Mouse (Mus musculus) forebrain, embryonic 10.5 days (tissue): ENCODE results near the gene Prex1. TPM values are rescaled to one million over a fixed set of nuclear protein-coding genes. Genes with fewer than 3 reads are reported as not detected.

Experiments used
- DNase-seq: peaks from one replicate; pipeline ENCODE4 v3.0.0-alpha.2; 2017; ENCODE audit warnings: low spot score; ENCODE audit errors: extremely low spot score
- H3K27ac ChIP-seq: fragments of 300-500 bp; sonication (generic); 2 replicates; pipeline ENCODE4 v1.5.1; 2016; ENCODE audit warnings: mild to moderate bottlenecking
- H3K27me3 ChIP-seq: fragments of 300-500 bp; sonication (generic); 2 replicates; pipeline ENCODE4 v1.6.1; 2016; ENCODE audit warnings: mild to moderate bottlenecking; ENCODE audit not compliant: poor library complexity, severe bottlenecking
- H3K36me3 ChIP-seq: fragments of 300-500 bp; sonication (generic); replicated peaks from 2 replicates; pipeline ENCODE4 v1.6.1; 2016; ENCODE audit warnings: mild to moderate bottlenecking, moderate library complexity
- H3K4me1 ChIP-seq: fragments of 300-500 bp; sonication (generic); 2 replicates; pipeline ENCODE4 v1.6.1; 2016
- H3K4me3 ChIP-seq: fragments of 300-500 bp; sonication (generic); 2 replicates; pipeline ENCODE4 v1.5.1; 2016; ENCODE audit warnings: mild to moderate bottlenecking, moderate library complexity
- H3K9me3 ChIP-seq: fragments of 300-500 bp; sonication (generic); 2 replicates; pipeline ENCODE4 v1.6.1; 2016; ENCODE audit warnings: mild to moderate bottlenecking, moderate library complexity
- WGBS: fragments of 180-500 bp; shearing (Covaris S2); methylation state at CpG from one replicate; pipeline ENCODE4 v1.1.7; 2016; 5-methylcytosine and 5-hydroxymethylcytosine counted together
- polyA plus RNA-seq: library from polyadenylated mRNA; unstranded; fragments of >200 nt; fragmentation: Nextera tagmentation; extraction: Ambion mirVana; gene quantifications from 2 replicates; pipeline ENCODE4 v1.2.1, GENCODE M21; 2016

Gene Prex1
- polyA plus RNA-seq, 1 experiment from 2014 or later, result 24.3 TPM

DNA sequence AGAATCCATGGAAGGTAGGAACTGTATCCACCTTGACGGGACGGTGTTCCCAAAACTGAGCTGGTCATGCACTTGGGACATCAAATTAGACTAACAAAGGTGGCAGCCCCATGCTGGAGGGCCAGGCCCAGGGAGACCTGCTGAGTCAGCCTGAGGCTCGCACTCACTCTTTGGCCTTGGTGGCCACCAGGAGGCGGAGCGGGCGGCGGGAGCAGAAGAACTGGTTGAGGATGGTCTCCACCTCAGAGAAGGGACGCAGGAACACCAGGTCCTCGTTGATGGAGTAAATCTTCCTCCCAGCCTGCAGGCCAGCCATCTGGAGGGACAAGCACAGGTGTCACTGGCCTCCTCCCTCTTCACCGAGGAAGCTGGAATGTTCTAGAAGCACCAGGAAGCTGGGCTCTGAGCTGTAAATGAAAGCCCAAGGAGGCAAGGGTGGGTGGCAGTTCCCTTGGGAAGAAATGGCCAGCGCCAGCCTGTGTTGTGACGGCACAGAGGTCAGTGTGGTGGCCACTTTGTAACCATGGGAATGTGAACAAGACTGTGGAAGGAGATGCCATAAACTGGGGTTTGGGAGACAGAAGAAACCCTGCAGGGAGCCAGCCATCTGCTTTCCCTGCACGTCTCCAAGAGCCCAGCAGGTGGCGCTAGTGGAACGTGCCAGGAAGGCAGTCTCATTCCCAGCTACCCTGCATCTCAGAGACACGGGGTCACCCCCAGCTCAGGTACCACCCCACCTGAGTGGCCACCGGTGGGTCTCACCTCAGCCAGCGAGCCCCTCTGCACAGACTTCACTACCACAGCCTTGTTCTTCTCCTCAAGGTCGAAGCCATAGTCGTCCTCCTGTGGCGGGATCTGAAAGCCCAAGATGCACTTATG is 121.4 kb downstream of the Prex1 start:
- H3K36me3 ChIP-seq, result peaks cover 44% of the 10 kb centered on the region
- peaks cover 14% of the 10 kb centered on the region for H3K4me1 ChIP-seq
- WGBS, result 46% methylated on average over 21 of the region's 21 CpGs
- DNase-seq, result peak; percentile 76
- H3K4me3 ChIP-seq, result no peak overlapping the region
- no peaks in the 10 kb centered on the region for H3K27me3 ChIP-seq
- no peaks in the 10 kb centered on the region for H3K9me3 ChIP-seq
- 0 out of 2 replicates have a peak overlapping the region, but pooled peaks have one; percentile 15 for H3K27ac ChIP-seq

GRCm38 (mm10) chr2:166584491-166584890 is 129.1 kb downstream of the Prex1 start:
- no peaks in the 10 kb centered on the region for H3K27me3 ChIP-seq
- H3K36me3 ChIP-seq, result peaks cover 90% of the 10 kb centered on the region
- no peaks in the 10 kb centered on the region for H3K9me3 ChIP-seq
- WGBS, result 86% methylated on average over 3 of the region's 3 CpGs
- no peak for DNase-seq
- no peak overlapping the region for H3K4me3 ChIP-seq
- H3K4me1 ChIP-seq, result no peaks in the 10 kb centered on the region
- H3K27ac ChIP-seq, result no peak overlapping the region

GRCm38 (mm10) chr2:166583292-166583691 is 130.3 kb downstream of the Prex1 start:
- no peak overlapping the region for H3K4me3 ChIP-seq
- H3K27me3 ChIP-seq, result no peaks in the 10 kb centered on the region
- H3K9me3 ChIP-seq, result no peaks in the 10 kb centered on the region
- DNase-seq, result no peak
- H3K4me1 ChIP-seq, result no peaks in the 10 kb centered on the region
- WGBS, result 89% methylated on average over 5 of the region's 5 CpGs
- H3K27ac ChIP-seq, result no peak overlapping the region
- H3K36me3 ChIP-seq, result peaks cover 92% of the 10 kb centered on the region

DNA sequence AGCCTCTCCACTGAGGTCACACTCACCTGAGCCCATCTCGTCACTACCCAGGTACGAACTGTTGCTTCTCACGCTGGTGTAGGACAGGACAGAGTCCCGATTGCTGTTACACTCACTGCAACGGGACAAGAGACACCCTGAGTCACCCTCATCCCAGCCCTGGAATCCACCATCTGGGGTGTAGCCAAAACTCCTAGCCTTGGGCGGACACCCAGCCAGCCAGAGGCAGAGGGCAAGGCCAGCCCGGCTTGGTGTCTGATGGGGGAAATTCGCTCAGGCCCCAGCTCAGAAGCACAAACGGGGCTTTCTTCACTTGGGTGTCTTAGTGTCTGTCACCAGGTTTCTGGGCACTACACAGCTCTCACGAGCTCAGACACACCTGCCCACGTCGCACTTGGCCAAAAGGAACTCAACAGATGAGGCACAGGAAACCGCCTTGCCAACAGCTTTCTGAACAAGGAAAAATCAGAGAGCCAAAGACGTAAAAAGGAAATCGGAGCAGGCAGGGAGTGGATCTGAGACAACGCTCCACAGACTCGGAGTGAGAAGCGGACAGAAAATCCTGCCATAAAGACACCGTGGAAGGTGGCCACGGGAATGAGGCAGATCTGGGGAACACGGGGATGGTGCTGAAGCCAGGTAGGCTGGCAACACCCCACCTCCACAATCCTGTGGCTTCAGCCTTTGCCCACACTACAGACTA is 131.6 kb downstream of the Prex1 start:
- WGBS, result 94% methylated on average over 21 of the region's 21 CpGs

DNA sequence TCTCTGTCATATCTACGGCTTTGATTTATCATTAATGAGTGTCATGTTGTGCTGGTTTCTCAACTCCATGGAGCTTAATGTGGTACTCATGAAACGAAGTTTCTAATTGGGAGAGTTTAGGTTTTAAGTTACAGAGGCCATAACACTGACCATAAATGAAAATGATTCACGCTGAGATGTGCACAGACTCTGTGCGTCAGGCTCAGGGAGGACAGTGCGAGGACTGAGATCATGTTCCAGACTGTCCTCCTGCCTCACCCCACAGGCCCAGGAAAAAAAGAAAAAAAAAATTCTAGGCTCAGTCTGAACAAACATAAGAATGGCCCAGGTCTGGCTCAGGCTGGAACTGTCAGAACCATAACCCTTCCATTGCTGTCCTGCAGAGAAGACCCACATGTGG is 133.8 kb downstream of the Prex1 start:
- DNase-seq, result no peak
- Histone ChIP-seq H3K27ac (no peak overlapping the region), H3K4me3 (no peak overlapping the region), H3K4me1 (no peaks in the 10 kb centered on the region), H3K27me3 (no peaks in the 10 kb centered on the region), H3K36me3 (peaks cover 80% of the 10 kb centered on the region), H3K9me3 (no peaks in the 10 kb centered on the region)
- WGBS, result 92% methylated on average over 5 of the region's 5 CpGs

More for the DNA sequence above, 131.6 kb downstream of the Prex1 start:
- DNase-seq, result no peak
- Histone ChIP-seq H3K4me3 (no peak overlapping the region), H3K9me3 (no peaks in the 10 kb centered on the region), H3K4me1 (no peaks in the 10 kb centered on the region), H3K27me3 (no peaks in the 10 kb centered on the region), H3K36me3 (peaks cover 93% of the 10 kb centered on the region), H3K27ac (no peak overlapping the region)

- Histone ChIP-seq H3K4me3 (no peak overlapping the region), H3K27ac (no peak overlapping the region), H3K27me3 (no peaks in the 10 kb centered on the region), H3K9me3 (no peaks in the 10 kb centered on the region), H3K36me3 (peaks cover 77% of the 10 kb centered on the region), H3K4me1 (no peaks in the 10 kb centered on the region)
- no peak for DNase-seq
- WGBS, result 90% methylated on average over 10 of the region's 10 CpGs
Measured at GRCm38 (mm10) chr2:166579361-166579760, 134.3 kb downstream of the Prex1 start.

GRCm38 (mm10) chr2:166575419-166575818 is 138.2 kb downstream of the Prex1 start:
- WGBS, result 75% methylated on average over 17 of the region's 17 CpGs
- no peak overlapping the region for H3K4me3 ChIP-seq
- no peaks in the 10 kb centered on the region for H3K4me1 ChIP-seq
- H3K9me3 ChIP-seq, result no peaks in the 10 kb centered on the region
- H3K27ac ChIP-seq, result peak overlapping the region; percentile 36; the same call in 1 of the 2 replicates
- no peaks in the 10 kb centered on the region for H3K27me3 ChIP-seq
- peaks cover 71% of the 10 kb centered on the region for H3K36me3 ChIP-seq
- DNase-seq, result no peak

- Histone ChIP-seq H3K4me1 (no peaks in the 10 kb centered on the region), H3K36me3 (peaks cover 71% of the 10 kb centered on the region), H3K27me3 (no peaks in the 10 kb centered on the region), H3K4me3 (no peak overlapping the region), H3K27ac (no peak overlapping the region; the same call in 1 of the 2 replicates), H3K9me3 (no peaks in the 10 kb centered on the region)
- DNase-seq, result peak; percentile 75
- WGBS, result 20% methylated on average over 7 of the region's 7 CpGs
Measured at GRCm38 (mm10) chr2:166574934-166575333, 138.7 kb downstream of the Prex1 start.

DNA sequence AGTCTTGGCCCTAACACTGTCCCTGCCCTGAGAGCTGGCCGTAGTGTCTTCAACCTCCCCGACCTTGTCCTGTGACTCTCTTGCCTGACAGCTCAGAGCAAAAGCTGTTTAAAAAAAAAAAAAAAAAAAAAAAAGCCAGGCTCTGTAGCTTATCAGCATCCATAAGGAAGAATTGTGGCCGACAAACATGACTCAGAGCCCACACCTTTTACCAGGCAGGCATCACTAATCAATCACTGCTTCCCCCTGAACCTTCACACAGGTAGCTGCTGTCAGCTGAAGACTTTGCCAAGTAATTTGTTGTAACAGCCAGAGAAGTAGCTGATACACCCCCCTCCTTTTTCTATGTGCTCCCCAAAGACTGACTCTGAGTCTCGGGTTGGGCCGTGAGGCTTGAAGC is 140.0 kb downstream of the Prex1 start:
- Histone ChIP-seq H3K36me3 (peaks cover 70% of the 10 kb centered on the region), H3K4me3 (no peak overlapping the region), H3K27me3 (no peaks in the 10 kb centered on the region), H3K27ac (no peak overlapping the region), H3K4me1 (no peaks in the 10 kb centered on the region), H3K9me3 (no peaks in the 10 kb centered on the region)
- 92% methylated on average over 5 of the region's 5 CpGs for WGBS
- DNase-seq, result no peak

DNA sequence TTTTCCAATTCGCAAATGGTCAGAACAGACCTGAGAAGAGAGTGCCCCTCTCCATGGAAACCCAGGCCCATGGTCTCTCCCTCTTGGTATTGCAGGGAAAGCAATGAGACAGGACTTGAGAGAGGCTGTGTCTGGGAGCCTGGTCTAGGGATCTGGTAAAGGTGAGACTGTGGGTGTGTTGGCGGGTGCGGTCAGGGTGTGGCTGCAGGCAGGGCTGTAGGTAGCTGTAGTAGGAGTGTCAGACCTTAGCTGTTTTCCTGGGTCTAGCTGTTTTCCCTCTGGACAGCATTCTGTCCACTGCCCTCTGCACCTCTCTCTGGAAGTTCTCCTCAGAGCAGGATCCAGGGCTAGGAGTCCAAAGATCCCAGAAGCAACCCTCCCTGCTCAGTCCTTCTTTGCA is 141.3 kb downstream of the Prex1 start:
- H3K36me3 ChIP-seq, result peaks cover 72% of the 10 kb centered on the region
- H3K27ac ChIP-seq, result no peak overlapping the region
- H3K9me3 ChIP-seq, result no peaks in the 10 kb centered on the region
- WGBS, result 95% methylated on average over 3 of the region's 3 CpGs
- no peak for DNase-seq
- peaks cover 2% of the 10 kb centered on the region; the same call in 1 of the 2 replicates for H3K4me1 ChIP-seq
- no peak overlapping the region for H3K4me3 ChIP-seq
- H3K27me3 ChIP-seq, result no peaks in the 10 kb centered on the region

- H3K27ac ChIP-seq, result no peak overlapping the region
- peaks cover 11% of the 10 kb centered on the region for H3K4me1 ChIP-seq
- no peak overlapping the region for H3K4me3 ChIP-seq
- H3K9me3 ChIP-seq, result no peaks in the 10 kb centered on the region
- peaks cover 78% of the 10 kb centered on the region for H3K36me3 ChIP-seq
- WGBS, result 94% methylated on average over 9 of the region's 9 CpGs
- H3K27me3 ChIP-seq, result no peaks in the 10 kb centered on the region
- DNase-seq, result no peak
Measured at GRCm38 (mm10) chr2:166569182-166569581, 144.4 kb downstream of the Prex1 start.

DNA sequence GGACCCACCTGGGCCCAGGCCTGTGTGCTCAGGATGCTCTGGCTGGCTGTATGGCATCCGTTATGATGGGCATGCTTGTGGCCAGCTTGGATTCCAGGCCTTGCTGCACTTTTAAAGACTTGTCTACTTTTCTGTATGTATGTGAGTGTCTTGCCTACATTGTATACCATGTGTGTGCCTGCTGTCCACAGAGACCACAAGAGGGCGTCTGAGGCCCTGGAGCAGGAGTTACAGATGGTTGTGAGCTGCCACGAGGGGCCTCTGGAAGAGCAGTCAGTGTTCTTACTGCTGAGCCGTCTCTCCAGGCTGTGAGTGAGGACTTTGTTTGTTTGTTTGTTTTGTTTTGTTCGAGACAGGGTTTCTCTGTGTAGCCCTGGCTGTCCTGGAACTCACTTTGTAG is 148.1 kb downstream of the Prex1 start:
- H3K36me3 ChIP-seq, result peaks cover 48% of the 10 kb centered on the region
- DNase-seq, result no peak
- WGBS, result 76% methylated on average over 5 of the region's 5 CpGs

GRCm38 (mm10) chr2:166564455-166564854 is 149.2 kb downstream of the Prex1 start:
- Histone ChIP-seq H3K4me1 (peaks cover 38% of the 10 kb centered on the region), H3K36me3 (peaks cover 39% of the 10 kb centered on the region), H3K27ac (peak overlapping the region; percentile 70), H3K9me3 (no peaks in the 10 kb centered on the region), H3K27me3 (peaks cover 13% of the 10 kb centered on the region; the same call in 1 of the 2 replicates), H3K4me3 (peak overlapping the region; percentile 17; the same call in 1 of the 2 replicates)
- WGBS, result 5% methylated on average over 11 of the region's 11 CpGs
- peak; percentile 86 for DNase-seq

More for the DNA sequence above, 148.1 kb downstream of the Prex1 start:
- Histone ChIP-seq H3K9me3 (no peaks in the 10 kb centered on the region), H3K4me1 (peaks cover 28% of the 10 kb centered on the region), H3K27me3 (peaks cover 10% of the 10 kb centered on the region; the same call in 1 of the 2 replicates), H3K4me3 (no peak overlapping the region), H3K27ac (no peak overlapping the region)
